Mouse (Mus musculus) hindbrain, embryonic 12.5 days (tissue): Measurements from ENCODE around the gene Mthfd2. TPM values are rescaled to one million over a fixed set of nuclear protein-coding genes. Genes with fewer than 3 reads are reported as not detected.

Source experiments
- ATAC-seq: fragments of 200-750 bp; cut with Nextera tagmentation; 2 replicates; pipeline ENCODE4 v1.8.0; 2017; ENCODE audit warnings: moderate TSS enrichment; ENCODE audit not compliant: low FRiP score
- H3K27ac ChIP-seq: fragments of 300-500 bp; sonication (generic); 2 replicates; pipeline ENCODE4 v1.5.1; 2016; ENCODE audit warnings: mild to moderate bottlenecking
- H3K27me3 ChIP-seq: fragments of 300-500 bp; sonication (generic); 2 replicates; pipeline ENCODE4 v1.6.1; 2016; ENCODE audit warnings: mild to moderate bottlenecking
- H3K36me3 ChIP-seq: fragments of 300-500 bp; sonication (generic); 2 replicates; pipeline ENCODE4 v1.6.1; 2016; ENCODE audit warnings: mild to moderate bottlenecking
- H3K4me1 ChIP-seq: fragments of 300-500 bp; sonication (generic); 2 replicates; pipeline ENCODE4 v1.6.1; 2016
- H3K4me2 ChIP-seq: fragments of 300-500 bp; sonication (generic); replicated peaks from 2 replicates; pipeline ENCODE4 v1.6.1; 2016; ENCODE audit warnings: mild to moderate bottlenecking
- H3K4me3 ChIP-seq: fragments of 300-500 bp; sonication (generic); 2 replicates; pipeline ENCODE4 v1.5.1; 2016; ENCODE audit warnings: mild to moderate bottlenecking
- H3K9ac ChIP-seq: fragments of 300-500 bp; sonication (generic); 2 replicates; pipeline ENCODE4 v1.6.1; 2016; ENCODE audit warnings: mild to moderate bottlenecking, moderate library complexity
- H3K9me3 ChIP-seq: fragments of 300-500 bp; sonication (generic); replicated peaks from 2 replicates; pipeline ENCODE4 v1.6.1; 2016; ENCODE audit warnings: mild to moderate bottlenecking
- WGBS: fragments of 180-500 bp; shearing (Covaris S2); methylation state at CpG from one replicate; pipeline ENCODE4 v1.1.7; 2016; 5-methylcytosine and 5-hydroxymethylcytosine counted together
- polyA plus RNA-seq: library from polyadenylated mRNA; unstranded; fragments of >200 nt; fragmentation: Nextera tagmentation; extraction: Ambion mirVana; gene quantifications from 2 replicates; pipeline ENCODE4 v1.2.1, GENCODE M21; 2016

The Mthfd2 gene
- polyA plus RNA-seq, 1 experiment from 2014 or later, result 29.8 TPM

DNA sequence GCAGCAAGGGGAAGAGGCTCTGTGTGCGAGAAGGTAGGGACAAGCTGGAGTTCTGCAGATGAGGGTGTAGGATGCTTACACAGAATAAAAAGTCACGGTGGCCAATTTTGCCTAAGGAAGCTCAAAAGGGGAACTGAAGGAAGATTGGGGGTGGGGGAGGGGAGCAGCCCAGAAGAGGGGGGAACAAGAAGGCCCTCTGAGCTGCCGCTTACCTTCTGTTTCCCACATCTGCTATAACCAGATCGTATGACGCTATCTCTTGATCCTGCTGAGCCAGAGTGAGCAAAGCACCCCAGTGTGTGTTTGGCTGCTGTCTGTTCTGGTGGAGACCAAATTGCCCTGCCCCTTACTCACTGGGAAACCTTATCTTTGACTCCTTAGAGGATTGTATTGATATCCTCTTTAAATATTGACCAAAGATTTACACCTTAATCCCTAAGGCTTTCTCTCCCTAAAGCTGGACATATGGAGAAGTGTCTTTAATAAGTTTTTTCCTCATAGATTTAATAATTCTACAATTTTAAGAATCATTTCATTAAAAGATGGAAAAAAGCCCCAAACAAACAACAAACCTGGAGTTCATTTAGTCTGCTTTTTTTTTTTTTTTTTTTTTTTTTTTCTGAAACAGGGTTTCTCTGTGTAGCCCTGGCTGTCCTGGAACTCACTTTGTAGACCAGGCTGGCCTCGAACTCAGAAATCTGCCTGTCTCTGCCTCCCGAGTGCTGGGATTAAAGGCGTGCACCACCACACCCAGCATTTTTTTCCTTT, 1.9 kb downstream of the Mthfd2 start:
- peaks cover 15% of the 10 kb centered on the region for H3K4me1 ChIP-seq
- no peak overlapping the region for H3K4me2 ChIP-seq
- H3K9ac ChIP-seq, result no peak overlapping the region
- no peak overlapping the region for H3K27ac ChIP-seq
- H3K9me3 ChIP-seq, result no peaks in the 10 kb centered on the region
- 73% methylated on average over 8 of the region's 8 CpGs for whole genome bisulfite sequencing
- H3K4me3 ChIP-seq, result no peak overlapping the region
- ATAC-seq, result no peak
- no peaks in the 10 kb centered on the region for H3K36me3 ChIP-seq
- no peaks in the 10 kb centered on the region for H3K27me3 ChIP-seq

DNA sequence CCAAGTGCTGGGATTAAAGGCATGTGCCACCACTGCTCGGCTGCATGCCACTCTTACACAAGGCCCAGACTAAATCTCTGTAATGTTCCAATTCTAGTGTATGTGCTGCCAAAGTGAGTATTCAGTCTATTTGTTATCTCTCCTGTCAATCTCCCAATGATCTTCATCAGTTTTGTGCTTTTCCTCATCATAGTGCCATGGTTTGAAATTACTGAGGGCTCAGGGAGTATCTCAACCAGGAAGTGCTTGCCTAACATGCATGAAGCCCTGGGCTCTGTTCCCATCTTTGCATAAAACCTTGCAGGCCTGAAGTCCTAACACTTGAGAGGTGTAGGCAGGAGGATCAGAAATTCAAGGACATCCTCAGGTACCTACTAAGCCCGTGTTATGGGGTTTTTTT, 2.9 kb downstream of the Mthfd2 start:
- no peak overlapping the region for H3K9ac ChIP-seq
- H3K4me3 ChIP-seq, result no peak overlapping the region
- 73% methylated on average over 2 of the region's 2 CpGs for WGBS
- H3K4me2 ChIP-seq, result no peak overlapping the region
- no peak for ATAC-seq
- no peak overlapping the region for H3K27ac ChIP-seq
- no peaks in the 10 kb centered on the region for H3K36me3 ChIP-seq
- H3K27me3 ChIP-seq, result no peaks in the 10 kb centered on the region
- H3K4me1 ChIP-seq, result peaks cover 12% of the 10 kb centered on the region
- no peaks in the 10 kb centered on the region for H3K9me3 ChIP-seq

- 73% methylated on average over 1 of the region's 1 CpGs for WGBS
- no peak overlapping the region for H3K9ac ChIP-seq
- no peak for ATAC-seq
- H3K4me1 ChIP-seq, result peaks cover 6% of the 10 kb centered on the region
- H3K27me3 ChIP-seq, result no peaks in the 10 kb centered on the region
- H3K27ac ChIP-seq, result no peak overlapping the region
- H3K36me3 ChIP-seq, result no peaks in the 10 kb centered on the region
- no peak overlapping the region for H3K4me3 ChIP-seq
- no peaks in the 10 kb centered on the region for H3K9me3 ChIP-seq
- no peak overlapping the region for H3K4me2 ChIP-seq
Observed at GRCm38 (mm10) chr6:83321927-83322326, 3.8 kb downstream of the Mthfd2 start.

DNA sequence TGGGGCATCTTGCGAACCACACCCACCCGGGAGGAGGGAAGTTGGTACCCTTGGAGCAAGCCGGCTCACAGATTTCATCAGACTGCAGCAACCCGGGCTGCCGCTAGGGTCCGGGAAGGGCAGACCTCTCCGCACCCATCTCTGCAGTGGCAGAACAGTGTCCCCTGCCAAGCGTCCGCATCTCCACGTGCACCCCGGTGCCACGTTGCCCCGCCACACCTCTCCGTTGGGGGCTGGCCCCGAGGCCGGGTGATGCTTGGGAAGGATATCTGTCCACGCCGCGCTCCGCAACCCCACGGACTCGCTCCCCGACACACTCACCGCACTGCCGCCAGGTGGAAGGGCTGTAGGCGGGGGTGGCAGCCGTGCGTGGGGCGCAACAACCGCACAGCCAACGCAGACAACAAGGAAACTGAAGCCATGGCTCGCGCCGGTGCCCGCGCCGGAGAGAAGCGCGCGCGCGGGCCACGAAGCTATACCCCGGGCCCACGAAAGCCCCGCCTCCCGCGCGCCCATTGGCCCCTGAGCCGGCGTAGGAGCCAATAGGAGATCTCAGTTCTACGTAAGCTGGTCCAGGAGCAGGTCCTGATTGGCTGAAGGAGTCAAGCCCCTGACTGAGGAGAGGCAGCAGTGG, 8.5 kb downstream of the Mthfd2 start:
- no peaks in the 10 kb centered on the region for H3K9me3 ChIP-seq
- peaks cover 5% of the 10 kb centered on the region; the same call in 1 of the 2 replicates for H3K36me3 ChIP-seq
- peak overlapping the region; percentile 92 for H3K4me3 ChIP-seq
- H3K4me1 ChIP-seq, result peaks cover 15% of the 10 kb centered on the region
- H3K9ac ChIP-seq, result peak overlapping the region; percentile 91
- H3K27me3 ChIP-seq, result no peaks in the 10 kb centered on the region
- H3K27ac ChIP-seq, result peak overlapping the region; percentile 74
- ATAC-seq, result peak; percentile 99
- H3K4me2 ChIP-seq, result peak overlapping the region; percentile 77
- WGBS, result under 1% methylated on average over 52 of the region's 52 CpGs

DNA sequence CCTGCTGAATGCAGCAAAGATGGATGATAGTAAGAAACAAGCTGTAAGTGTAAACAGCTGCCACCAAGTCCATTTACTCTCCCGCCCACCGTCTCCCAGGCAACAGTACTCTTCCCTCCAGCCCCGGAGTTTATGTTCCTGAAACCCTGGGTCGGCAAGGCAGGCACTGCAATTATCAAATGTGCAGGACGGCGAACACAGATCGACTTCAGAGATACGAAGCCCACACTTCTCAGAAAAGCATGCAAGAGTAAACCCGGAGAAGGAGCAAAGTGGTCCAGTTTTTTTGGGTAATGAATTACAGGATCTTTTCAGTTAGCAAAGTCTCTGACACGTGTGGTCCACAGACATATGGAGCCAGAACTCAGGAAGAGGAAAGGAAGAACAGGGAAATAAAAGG, 9.7 kb downstream of the Mthfd2 start:
- Histone ChIP-seq H3K36me3 (peaks cover 16% of the 10 kb centered on the region), H3K4me1 (peaks cover 15% of the 10 kb centered on the region), H3K27me3 (no peaks in the 10 kb centered on the region), H3K4me2 (peak overlapping the region; percentile 77), H3K9ac (no peak overlapping the region; the same call in 1 of the 2 replicates), H3K4me3 (peak overlapping the region; percentile 92), H3K9me3 (no peaks in the 10 kb centered on the region), H3K27ac (no peak overlapping the region)
- ATAC-seq, result no peak
- 6% methylated on average over 10 of the region's 10 CpGs for WGBS

DNA sequence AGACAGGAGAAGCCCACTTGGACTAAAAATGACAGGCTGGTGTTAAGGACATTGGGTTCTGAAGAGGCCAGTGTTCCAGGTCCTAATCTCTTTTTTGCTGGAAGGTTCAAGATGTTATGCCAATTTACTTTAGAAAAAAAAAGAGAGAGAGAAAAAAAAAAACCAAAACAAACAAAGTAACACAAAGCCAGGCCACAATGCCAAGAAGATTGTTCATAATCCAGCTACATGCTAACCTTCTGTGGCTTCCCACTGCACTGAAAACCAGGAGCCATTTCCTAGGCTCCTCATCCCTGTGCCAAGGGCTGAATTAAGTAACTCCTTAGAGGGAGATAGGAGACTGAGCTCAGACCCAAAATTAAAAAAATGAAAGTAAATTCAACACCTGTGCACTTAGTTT, 10.4 kb downstream of the Mthfd2 start:
- ATAC-seq, result no peak
- no peaks in the 10 kb centered on the region for H3K9me3 ChIP-seq
- H3K27ac ChIP-seq, result no peak overlapping the region
- H3K9ac ChIP-seq, result no peak overlapping the region
- H3K36me3 ChIP-seq, result peaks cover 17% of the 10 kb centered on the region
- peak overlapping the region; percentile 77 for H3K4me2 ChIP-seq
- H3K4me1 ChIP-seq, result peaks cover 15% of the 10 kb centered on the region
- no peak overlapping the region for H3K4me3 ChIP-seq
- no peaks in the 10 kb centered on the region for H3K27me3 ChIP-seq

GRCm38 (mm10) chr6:83312514-83312913, 13.2 kb downstream of the Mthfd2 start:
- Histone ChIP-seq H3K9ac (no peak overlapping the region), H3K4me1 (peaks cover 15% of the 10 kb centered on the region), H3K27ac (no peak overlapping the region), H3K4me3 (no peak overlapping the region), H3K27me3 (no peaks in the 10 kb centered on the region), H3K4me2 (no peak overlapping the region), H3K9me3 (no peaks in the 10 kb centered on the region), H3K36me3 (peaks cover 38% of the 10 kb centered on the region)
- ATAC-seq, result no peak
- 84% methylated on average over 8 of the region's 8 CpGs for WGBS

GRCm38 (mm10) chr6:83312021-83312420, 13.7 kb downstream of the Mthfd2 start:
- Histone ChIP-seq H3K27ac (no peak overlapping the region), H3K9ac (no peak overlapping the region), H3K4me1 (peaks cover 15% of the 10 kb centered on the region), H3K27me3 (no peaks in the 10 kb centered on the region), H3K4me2 (no peak overlapping the region), H3K9me3 (no peaks in the 10 kb centered on the region), H3K4me3 (no peak overlapping the region), H3K36me3 (peaks cover 41% of the 10 kb centered on the region)
- no peak for ATAC-seq
- WGBS, result 93% methylated on average over 7 of the region's 7 CpGs

- H3K9ac ChIP-seq, result no peak overlapping the region
- no peaks in the 10 kb centered on the region for H3K9me3 ChIP-seq
- peaks cover 9% of the 10 kb centered on the region for H3K4me1 ChIP-seq
- no peak overlapping the region for H3K4me3 ChIP-seq
- ATAC-seq, result no peak
- H3K27me3 ChIP-seq, result no peaks in the 10 kb centered on the region
- peaks cover 50% of the 10 kb centered on the region for H3K36me3 ChIP-seq
- H3K27ac ChIP-seq, result no peak overlapping the region
- no peak overlapping the region for H3K4me2 ChIP-seq
- WGBS, result 92% methylated on average over 11 of the region's 11 CpGs
Observed at GRCm38 (mm10) chr6:83311206-83311605, 14.5 kb downstream of the Mthfd2 start.

- no peak overlapping the region for H3K27ac ChIP-seq
- no peaks in the 10 kb centered on the region for H3K9me3 ChIP-seq
- no peak overlapping the region for H3K4me3 ChIP-seq
- 92% methylated on average over 7 of the region's 7 CpGs for WGBS
- no peak overlapping the region for H3K4me2 ChIP-seq
- peaks cover 68% of the 10 kb centered on the region for H3K36me3 ChIP-seq
- H3K9ac ChIP-seq, result no peak overlapping the region
- no peak for ATAC-seq
- no peaks in the 10 kb centered on the region for H3K4me1 ChIP-seq
- no peaks in the 10 kb centered on the region for H3K27me3 ChIP-seq
Observed at GRCm38 (mm10) chr6:83309017-83309416, 16.7 kb downstream of the Mthfd2 start.

- WGBS, result 80% methylated on average over 5 of the region's 5 CpGs
- peaks cover 31% of the 10 kb centered on the region for H3K36me3 ChIP-seq
- H3K4me3 ChIP-seq, result no peak overlapping the region
- H3K4me2 ChIP-seq, result no peak overlapping the region
- no peaks in the 10 kb centered on the region for H3K9me3 ChIP-seq
- no peaks in the 10 kb centered on the region for H3K27me3 ChIP-seq
- no peaks in the 10 kb centered on the region for H3K4me1 ChIP-seq
- H3K9ac ChIP-seq, result no peak overlapping the region
- ATAC-seq, result no peak
- no peak overlapping the region for H3K27ac ChIP-seq
Observed at GRCm38 (mm10) chr6:83302264-83302663, 23.4 kb downstream of the Mthfd2 start.

DNA sequence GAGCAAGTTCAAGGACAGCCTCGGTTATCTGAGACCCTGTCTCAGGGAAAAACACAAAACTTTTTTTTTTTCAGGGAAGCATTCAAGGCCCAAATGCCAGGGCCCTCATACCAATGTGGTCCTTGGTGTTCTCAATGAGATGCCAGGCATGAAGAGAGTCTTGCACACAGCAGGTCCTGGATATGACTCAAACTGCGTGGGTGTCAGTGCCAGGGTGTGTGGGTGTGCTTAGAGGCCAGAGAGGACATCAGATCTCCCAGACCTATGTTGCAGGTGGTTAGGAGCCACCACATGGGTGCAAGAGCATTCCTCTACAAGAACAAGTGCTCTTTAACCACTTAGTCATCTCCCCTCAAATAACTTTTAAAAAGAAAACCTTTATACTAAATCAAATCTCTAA, 24.4 kb downstream of the Mthfd2 start:
- H3K9me3 ChIP-seq, result no peaks in the 10 kb centered on the region
- H3K27ac ChIP-seq, result no peak overlapping the region
- no peaks in the 10 kb centered on the region for H3K4me1 ChIP-seq
- no peak for ATAC-seq
- H3K27me3 ChIP-seq, result no peaks in the 10 kb centered on the region
- H3K36me3 ChIP-seq, result peaks cover 22% of the 10 kb centered on the region
- H3K4me2 ChIP-seq, result no peak overlapping the region
- no peak overlapping the region for H3K4me3 ChIP-seq
- WGBS, result 82% methylated on average over 2 of the region's 2 CpGs
- H3K9ac ChIP-seq, result no peak overlapping the region
